Mouse (Mus musculus): ENCODE data around the gene Naa60. TPM values are rescaled to one million over a fixed set of nuclear protein-coding genes. Genes with fewer than 3 reads are reported as not detected.

Naa60 gene
- total RNA-seq, 2 experiments from 2014 or later, result 98.4 to 115 TPM

DNA sequence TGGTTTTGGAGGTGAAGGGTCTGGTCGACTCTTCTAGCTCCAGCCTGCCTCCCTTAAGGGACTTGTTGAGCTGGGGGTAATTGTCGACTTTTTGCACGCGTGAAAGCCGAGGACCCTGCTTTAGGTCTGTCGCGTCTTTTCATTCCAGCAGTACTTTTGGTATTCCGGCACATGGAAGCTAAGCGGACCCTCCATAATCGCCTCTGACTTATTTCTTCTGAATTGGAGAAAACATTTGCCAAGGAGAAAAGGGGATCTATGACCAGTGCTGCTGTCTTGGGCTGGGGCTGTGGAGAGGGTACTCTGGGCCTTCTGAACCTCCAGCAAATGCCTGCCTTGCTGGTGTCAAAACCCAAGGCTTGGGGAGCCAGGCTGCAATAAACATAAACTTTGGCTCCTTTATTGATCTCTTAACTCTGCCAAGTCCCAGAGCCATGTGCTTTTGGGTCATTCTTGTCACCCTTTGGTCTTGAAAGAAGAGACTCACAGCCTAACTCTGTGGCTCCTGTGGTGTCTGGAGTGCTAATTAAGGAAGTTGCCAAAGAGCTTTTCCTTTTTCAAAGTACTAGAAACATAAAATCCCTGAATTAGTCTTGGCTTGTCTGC lies 13.0 kb downstream of the Naa60 start:
- DNase-seq (ENCODE audit: low spot score in 2 of 2), result no peak

DNA sequence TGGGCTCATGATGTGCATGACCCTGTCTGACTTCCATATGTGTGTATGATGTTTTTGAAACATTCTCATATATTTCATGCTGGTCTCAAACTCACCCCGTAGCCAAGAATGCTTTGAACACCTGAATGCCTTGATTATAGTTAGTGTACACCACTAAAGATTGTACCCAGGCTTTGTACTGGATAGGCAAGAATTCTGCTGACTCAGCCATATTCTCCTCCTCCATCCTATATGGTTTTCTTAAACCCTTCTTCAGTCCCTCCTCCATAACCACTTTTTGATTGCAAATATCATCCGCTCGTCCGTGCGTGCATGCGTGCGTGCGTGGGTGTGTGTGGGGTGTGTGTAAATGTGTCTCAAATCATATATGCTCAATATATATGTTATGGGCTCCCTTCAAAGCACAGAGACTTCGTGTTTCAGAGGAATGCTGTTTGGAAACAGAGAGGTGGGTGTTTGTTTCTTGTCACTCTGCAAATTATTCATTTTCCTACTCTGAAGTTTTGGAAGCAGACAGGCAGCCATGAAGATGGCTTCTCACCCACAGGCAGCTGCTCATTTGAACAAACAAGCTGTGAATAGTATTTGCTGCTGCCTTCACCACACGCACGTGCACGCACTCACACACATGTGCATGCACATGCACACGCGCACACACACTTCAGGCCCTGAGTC lies 19.6 kb downstream of the Naa60 start:
- no peak for DNase-seq (ENCODE audit: low spot score in 2 of 2)

DNA sequence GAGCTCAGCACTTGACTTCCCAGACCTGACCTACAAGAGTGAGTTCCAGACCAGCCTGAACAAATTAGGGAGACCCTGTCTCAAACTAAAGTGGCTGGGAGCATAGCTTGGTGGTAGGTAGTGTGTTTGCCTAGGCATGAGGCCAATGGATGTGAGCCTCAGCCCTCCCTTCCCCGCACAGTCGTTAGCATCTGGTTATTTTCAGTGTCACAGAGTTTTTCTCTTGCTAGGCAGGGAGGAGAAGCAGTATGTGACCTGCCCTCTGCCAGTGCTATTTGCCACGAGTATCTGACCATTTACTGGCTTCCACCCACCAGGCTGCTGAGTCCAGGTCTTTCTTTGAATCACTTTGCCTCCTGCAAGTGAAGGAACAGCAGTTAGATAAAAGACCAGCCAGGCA lies 21.6 kb downstream of the Naa60 start:
- no peak for DNase-seq (ENCODE audit: low spot score in 2 of 2)

DNA sequence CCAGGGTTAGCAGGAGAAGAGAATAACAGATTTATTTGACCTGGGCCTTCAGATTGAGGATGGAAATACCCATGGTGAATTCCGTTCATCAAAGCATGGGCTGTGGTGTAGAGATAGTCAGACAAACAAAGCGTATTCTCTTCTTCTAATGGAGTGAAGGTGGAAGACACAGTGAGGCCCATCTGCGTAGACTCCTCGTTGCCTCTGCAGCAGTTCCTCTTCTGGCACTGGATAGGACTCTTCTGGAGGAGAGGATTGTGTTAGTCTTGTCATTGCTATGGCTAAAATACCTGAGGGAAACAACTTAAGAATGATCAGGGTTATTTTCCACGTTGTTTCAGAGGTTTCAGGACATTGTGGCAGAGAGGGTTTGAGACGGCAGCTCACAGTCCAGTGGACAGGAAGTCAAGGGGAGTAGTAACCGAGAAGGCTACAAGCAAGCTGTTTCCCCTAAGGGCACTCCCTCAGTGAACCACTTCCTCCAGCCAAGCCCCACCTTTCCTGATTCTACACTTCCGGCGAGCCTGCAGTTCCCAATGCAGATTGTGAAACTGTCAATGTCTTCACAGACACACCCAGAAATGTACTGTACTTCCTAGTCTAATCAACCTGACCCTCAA lies 23.1 kb downstream of the Naa60 start:
- no peak for DNase-seq (ENCODE audit: low spot score in 2 of 2)

DNA sequence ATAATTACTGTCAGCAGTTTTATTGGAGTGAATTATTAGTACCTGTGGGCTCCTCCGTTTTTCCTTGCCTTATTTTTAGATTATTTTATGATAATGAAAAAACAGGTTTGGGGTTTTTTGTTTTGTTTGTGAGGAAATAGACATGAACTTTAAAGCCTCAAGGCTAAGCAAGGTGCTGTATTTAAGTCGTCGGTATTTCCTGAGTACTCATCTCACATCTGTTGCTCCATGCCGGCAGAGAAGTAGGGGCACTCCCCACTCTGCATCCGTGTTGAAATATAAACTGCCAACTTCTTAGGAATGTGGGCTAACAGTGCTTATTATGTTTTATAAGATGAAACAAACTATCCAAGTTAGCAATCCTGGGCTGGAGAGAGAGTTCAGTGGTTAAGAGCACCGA lies 23.9 kb downstream of the Naa60 start:
- DNase-seq (ENCODE audit: low spot score in 2 of 2), result no peak

DNA sequence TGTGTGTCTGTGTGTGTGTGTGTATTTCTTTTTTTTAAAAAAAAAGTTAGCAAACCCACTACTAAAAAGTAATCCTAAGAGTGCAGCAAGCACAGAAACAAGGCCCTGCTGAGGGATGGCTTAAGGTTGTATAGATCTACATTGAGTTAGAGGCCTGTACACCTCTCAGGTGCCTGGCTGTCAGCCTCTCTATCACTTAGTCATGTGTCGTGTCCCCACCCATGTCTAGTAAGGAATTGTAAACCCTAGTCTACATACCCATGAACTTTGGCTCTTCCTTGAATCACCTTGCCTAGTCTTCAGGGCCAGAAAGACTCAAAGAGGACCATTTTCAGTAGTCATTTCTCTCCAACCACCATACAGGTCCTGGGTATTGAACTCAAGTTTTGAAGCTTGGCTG lies 24.4 kb downstream of the Naa60 start:
- DNase-seq (ENCODE audit: low spot score in 2 of 2), result no peak

DNA sequence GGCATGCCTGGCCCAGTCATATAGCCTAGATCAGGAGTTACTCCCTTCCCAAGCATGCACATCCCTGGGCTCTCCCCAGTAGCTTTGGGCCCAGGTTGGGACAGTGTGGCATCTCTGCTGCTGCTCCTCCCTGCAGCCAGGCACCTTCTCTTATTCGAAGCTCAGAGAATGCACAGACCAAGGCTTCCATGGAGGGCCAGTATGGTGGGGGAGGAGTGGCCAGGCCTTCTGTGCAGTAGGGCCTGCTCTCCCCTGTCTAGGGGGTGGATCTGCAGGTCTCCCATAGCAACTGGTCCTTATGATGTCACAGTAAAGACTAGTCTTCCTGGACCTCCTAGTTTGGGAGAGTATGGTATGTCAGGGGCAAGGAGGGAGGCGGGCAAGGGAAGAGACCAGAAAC lies 35.3 kb downstream of the Naa60 start:
- no peak for DNase-seq (ENCODE audit: low spot score in 2 of 2)

DNA sequence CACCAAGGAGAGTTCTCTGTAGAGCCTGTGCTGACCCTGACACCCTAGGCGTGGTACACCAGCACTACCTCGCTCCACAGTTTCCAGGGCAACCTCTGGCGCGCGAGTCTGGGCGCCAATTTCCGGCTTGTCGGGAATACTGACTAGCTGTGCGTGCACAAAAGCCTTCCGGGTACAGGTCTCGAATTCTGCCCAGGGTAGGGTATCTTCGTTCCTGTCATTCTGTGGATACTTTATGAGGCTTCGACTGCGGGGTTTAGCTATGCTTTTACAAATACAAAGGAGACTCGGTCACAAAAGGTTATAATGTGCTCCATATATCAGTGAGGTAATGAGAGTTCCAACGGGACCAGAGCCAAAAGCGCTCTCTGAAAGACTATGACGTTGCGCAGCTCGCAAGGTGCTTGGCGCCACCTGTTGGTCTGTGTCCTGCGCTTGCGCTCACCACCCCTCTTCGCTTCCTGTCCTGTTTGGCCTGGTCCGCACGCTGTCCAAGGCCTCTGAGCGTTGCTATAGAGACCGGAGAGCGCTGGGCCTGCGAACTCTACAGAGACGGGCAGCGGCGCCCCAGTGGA lies 36.4 kb downstream of the Naa60 start, which contains the start of the genes 1700037C18Rik and Cluap1:
TSS of gene 1700037C18Rik (minus strand) at position 153 of the 575 bp plus-strand sequence.
TSS of gene Cluap1 (plus strand) at position 265 of the 575 bp plus-strand sequence.
- peak; percentile 95 to 96 for DNase-seq (ENCODE audit: low spot score in 2 of 2)

DNA sequence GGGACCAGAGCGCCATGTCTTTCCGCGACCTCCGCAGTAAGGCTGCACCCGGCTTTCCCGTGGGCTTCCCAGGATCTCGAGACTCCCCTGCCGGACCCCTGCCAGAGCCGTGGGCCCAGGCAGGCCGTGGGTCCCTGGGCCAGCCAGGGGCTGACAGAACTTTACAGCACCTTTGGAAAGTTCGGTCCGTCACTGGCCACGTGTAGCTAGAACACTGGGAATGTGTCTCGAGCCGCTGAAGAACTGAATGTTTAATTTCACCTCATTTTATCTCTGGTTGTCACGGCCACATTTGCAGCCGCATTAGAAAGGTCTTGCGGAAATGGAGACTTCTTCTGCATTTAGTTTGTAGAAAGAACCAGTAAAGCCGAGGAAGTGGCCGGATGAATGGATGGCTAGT lies 36.9 kb downstream of the Naa60 start:
- no peak for DNase-seq (ENCODE audit: low spot score in 2 of 2)

DNA sequence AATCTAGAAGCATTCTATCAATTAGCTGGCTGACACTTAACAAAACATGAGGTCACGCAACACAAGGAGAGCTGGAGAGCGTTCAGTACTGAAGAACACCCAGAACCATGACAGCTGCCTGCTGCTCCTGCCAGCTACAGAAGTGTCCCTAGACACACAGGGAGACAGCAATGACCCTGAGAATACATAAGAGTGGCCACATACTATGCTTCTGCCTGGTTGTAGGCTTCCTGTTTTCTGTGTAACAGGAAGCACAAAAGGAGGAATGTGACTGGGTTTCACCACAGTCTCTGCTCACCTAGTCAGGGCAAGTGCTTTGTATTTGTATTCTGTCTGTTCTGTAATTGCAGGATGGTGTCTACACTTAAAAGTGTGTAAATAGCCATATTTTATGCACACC lies 48.6 kb downstream of the Naa60 start:
- DNase-seq (ENCODE audit: low spot score in 2 of 2), result no peak

DNA sequence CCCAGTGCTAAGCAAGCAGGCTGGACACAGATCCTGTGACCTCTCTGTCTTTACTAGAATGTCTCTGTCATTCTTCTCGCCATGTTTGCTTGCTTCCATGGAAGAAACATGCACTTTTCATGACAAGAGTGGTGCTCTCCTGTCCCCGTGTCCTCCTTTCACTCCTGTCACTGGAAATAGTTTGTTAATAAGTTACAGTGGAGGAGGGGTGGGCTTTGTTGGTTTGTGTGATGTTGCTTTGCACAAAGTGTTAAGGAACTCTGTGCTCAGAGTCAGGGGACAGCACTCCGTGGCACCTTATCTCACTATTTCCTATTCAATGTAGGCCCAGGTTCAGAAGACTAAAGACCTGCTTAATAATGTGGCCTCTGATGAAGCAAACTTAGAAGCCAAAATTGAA lies 51.3 kb downstream of the Naa60 start:
- DNase-seq (ENCODE audit: low spot score in 2 of 2), result no peak

DNA sequence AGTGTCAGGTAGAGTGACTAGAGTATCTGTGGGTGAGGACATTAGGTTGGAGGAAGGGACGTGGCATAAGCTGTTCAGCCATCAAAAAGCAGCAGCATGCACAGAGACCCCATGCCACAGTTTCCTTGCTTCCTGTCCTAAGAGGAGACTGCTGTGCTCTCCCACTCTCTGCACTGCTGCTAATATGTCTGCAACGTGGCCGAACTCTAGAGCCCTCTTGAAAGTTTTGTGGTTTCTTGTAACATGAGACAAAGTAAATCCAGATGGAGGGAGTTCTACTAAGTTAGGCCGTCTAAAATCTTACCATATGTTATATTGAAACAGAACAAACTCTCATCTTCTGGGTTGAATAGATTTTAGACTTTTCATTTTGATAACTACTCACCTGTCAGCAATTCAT lies 51.8 kb downstream of the Naa60 start:
- DNase-seq (ENCODE audit: low spot score in 2 of 2), result no peak

DNA sequence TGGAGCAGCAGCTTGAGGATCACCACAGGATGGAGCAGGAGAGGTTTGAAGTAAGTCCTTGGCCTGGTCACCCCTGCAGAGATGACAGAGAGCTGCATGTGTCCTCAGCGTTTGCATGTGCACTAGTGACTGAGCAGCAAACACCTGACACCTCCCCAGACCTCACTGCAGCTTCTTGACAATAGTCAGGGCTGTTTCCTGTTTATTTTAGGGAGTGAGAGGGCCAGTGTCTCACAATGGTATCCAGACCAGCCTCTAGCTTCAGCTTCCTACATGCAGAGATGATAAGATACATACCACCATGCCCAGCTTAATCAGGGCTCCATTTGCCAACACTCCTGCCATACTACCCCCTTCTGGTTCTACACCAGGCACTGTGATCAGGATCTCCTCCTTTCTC lies 56.4 kb downstream of the Naa60 start:
- DNase-seq (ENCODE audit: low spot score in 2 of 2), result no peak

DNA sequence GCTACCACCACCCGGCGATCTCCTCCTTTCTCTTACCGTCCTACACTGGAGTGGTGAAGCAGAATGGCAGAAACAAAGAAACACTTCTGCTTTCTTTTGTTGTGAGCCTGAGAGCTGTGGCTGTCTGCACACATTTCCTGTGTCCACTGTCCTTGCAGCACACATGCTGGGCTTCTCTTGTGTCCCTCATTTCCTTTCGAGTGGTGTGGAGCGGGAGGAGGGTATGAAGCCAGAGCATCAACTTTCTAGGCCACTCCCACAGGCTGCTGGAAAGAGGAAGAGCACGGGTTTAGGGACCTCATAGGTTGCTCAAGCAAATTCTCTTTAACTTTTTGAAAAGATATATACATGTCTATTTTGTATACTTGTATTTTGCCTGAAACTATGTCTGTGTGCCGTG lies 57.0 kb downstream of the Naa60 start:
- DNase-seq (ENCODE audit: low spot score in 2 of 2), result peak in 1 of 2 experiments; percentile 16

DNA sequence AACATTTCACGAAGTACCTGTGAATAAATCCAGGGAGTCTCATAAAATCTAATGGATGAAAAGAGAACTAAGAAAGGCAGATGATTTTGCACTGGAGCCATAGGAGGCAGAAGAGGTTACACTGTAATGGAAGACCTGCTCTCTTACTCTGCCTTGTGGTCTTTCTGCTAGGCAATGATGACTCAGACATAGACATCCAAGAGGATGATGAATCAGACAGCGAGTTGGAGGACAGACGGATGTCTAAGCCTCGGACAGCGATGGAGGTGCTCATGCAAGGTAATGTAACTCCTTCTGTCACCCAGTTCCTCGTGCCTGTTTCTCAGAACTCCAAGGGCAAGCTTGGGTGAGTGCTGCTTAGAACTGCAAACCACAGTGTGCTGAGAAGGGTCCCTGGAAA lies 61.4 kb downstream of the Naa60 start:
- DNase-seq (ENCODE audit: low spot score in 2 of 2), result no peak

DNA sequence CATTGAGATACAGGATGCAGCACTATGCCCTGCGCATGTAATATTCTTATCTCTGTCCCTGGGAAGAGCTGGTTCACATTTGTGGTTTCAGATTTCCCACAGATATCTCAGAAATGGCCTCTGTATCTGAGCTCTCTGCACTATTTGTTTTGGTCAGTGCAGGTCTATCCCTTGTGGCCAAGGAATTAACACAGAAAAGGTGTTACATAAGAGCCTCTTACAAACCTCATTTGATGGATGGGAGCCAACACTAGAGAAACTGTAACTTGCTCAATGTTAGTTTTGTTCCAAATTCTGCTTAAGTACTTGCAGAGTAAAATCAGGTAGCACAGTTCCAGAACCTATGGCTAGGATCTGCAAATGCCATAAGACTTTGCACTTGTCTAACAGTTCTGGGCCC lies 61.9 kb downstream of the Naa60 start:
- no peak for DNase-seq (ENCODE audit: low spot score in 2 of 2)

DNA sequence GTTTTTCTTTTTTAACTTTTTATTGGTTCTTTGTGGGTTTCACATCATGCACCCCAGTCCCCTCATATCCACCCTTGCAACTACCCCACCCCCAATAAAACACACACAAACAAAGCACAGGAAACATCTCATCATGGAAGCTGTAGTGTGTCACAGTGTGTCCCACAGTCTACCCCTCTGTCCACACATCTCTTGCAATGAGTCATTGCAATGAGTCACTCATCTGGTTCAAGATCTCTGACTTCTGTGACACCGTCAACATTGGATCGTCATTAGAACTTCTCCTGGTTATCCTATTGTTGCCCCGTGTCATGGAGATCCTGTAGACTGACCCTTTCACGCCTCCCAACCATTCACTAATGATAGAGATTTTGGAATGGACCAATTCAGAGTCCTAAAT lies 62.5 kb downstream of the Naa60 start:
- DNase-seq (ENCODE audit: low spot score in 2 of 2), result no peak

DNA sequence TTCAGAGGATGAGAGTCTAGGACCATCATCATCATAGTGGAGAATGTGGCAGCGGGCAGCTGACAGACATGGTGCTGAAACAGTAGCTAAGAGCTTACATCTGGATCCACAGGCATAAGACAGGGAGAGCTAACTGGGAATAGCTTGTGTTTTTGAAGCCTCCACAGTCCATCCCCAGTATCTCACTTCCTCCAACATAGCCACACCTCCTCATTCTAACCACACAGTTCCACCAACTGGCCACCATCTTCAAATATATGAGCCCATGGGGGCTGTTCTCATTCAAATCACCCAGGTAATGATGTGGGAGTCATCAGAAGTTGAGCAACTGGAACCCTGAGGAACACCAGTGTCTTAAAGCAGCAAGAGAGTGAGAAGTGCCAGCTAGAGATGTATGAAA lies 79.0 kb downstream of the Naa60 start:
- no peak for DNase-seq (ENCODE audit: low spot score in 2 of 2)
